ENCODE assay signal across 17 mouse cellular contexts in genomic region chr1:170804721-170805120, GRCm38 (mm10).
"Had no signal": no experiment of that assay in that cellular context is flagged by ENCODE, and none has a peak within 500 bp of the region (broad histone marks: within the 10 kb centered on the region; RNA-seq: fewer than 3 reads in every experiment).

No protein-coding gene starts in this region.

- H3K4me3 ChIP-seq: lung, embryonic 15.5 days; megakaryocyte, embryonic 14.5 days; midbrain, embryonic 13.5 days; midbrain, embryonic 15.5 days; neural tube, embryonic 12.5 days; stomach, embryonic 15.5 days had no signal

- H3K27ac ChIP-seq: lung, embryonic 15.5 days; macrophage; midbrain, embryonic 13.5 days; midbrain, embryonic 15.5 days; neural tube, embryonic 12.5 days; stomach, embryonic 15.5 days; stomach, postnatal 0 days had no signal

- H3K9me3 ChIP-seq: lung, embryonic 15.5 days; megakaryocyte, embryonic 14.5 days; midbrain, embryonic 13.5 days; midbrain, embryonic 15.5 days; neural tube, embryonic 12.5 days; stomach, embryonic 15.5 days had no signal

- H3K9ac ChIP-seq: lung, embryonic 15.5 days; midbrain, embryonic 13.5 days; midbrain, embryonic 15.5 days; neural tube, embryonic 12.5 days; stomach, embryonic 15.5 days had no signal

- ATAC-seq: lung, postnatal 0 days; midbrain, embryonic 13.5 days; midbrain, embryonic 15.5 days had no signal

- H3K36me3 ChIP-seq: lung, embryonic 15.5 days; midbrain, embryonic 15.5 days; neural tube, embryonic 12.5 days; stomach, embryonic 15.5 days had no signal

- H3K27me3 ChIP-seq: lung, embryonic 15.5 days; megakaryocyte, embryonic 14.5 days; midbrain, embryonic 13.5 days; midbrain, embryonic 15.5 days; neural tube, embryonic 12.5 days; stomach, embryonic 15.5 days had no signal

- DNase-seq: lung, adult 2 months; lung, postnatal 14 days; lung, postnatal 36 days; right cerebral cortex, postnatal 14 days; thymus, adult 2 months; thymus, postnatal 25 days; thymus, postnatal 4 days had no signal

- H3K4me1 ChIP-seq: lung, embryonic 15.5 days; midbrain, embryonic 13.5 days; midbrain, embryonic 15.5 days; neural tube, embryonic 12.5 days; stomach, embryonic 15.5 days had no signal

- H3K4me2 ChIP-seq: lung, embryonic 15.5 days; midbrain, embryonic 11.5 days; midbrain, embryonic 13.5 days; midbrain, embryonic 15.5 days; neural tube, embryonic 12.5 days; stomach, embryonic 15.5 days had no signal
